Mouse (Mus musculus): ENCODE results near the gene Wdr86. TPM values are rescaled to one million over a fixed set of nuclear protein-coding genes. Genes with fewer than 3 reads are reported as not detected.

The Wdr86 gene
- polyA plus RNA-seq (2014; fragmentation: Illumina TruSeq; extraction: RNeasy Lipid Tissue Mini Kit (QIAGEN cat#74804); ENCODE audit: low read depth, low replicate concordance): 0.23 TPM

DNA sequence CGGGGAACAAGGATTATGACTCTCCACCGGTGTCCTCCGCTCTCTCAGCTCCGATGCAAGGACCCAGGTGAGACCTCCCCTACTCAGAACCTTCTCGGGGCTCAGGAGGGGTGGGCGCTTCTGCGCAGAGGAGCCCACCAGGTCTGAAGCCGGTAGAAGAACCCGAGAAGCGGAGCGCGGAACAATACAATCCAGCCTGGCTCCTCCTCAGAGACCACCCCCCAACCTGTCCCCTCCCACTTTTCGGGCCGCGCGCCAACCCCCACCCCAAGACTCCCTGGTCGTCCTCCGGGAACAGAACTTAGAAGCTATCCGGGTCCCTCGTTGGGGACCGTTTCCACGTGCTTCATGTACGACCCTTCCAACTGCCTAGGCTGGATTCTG, at the start of gene Wdr86:
Gene Wdr86, minus strand, starts transcription at position 240 of the 384 bp plus-strand sequence.

DNA sequence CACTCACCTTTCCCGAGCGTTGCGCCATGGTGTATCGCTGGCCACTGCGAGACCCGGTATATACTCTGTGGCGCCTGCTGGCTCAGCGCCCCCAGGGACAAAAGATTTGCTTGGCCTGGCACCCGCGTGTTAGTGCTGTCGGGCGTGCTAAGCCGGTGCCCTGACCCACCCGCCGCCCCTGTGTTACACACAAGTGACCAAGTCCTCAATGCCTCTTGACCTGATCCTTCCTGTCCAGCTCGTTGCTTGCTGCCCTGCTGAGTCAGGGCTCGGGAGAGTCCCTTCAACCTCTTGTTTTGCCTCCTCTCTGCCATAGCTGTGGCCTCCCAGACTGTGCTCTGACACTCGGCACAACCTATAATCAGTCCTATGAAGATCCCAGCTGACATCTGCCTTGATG, 27.3 kb upstream of the Wdr86 start, which contains the start of gene Crygn:
Gene Crygn, minus strand, starts transcription at position 193 of the 400 bp plus-strand sequence.

DNA sequence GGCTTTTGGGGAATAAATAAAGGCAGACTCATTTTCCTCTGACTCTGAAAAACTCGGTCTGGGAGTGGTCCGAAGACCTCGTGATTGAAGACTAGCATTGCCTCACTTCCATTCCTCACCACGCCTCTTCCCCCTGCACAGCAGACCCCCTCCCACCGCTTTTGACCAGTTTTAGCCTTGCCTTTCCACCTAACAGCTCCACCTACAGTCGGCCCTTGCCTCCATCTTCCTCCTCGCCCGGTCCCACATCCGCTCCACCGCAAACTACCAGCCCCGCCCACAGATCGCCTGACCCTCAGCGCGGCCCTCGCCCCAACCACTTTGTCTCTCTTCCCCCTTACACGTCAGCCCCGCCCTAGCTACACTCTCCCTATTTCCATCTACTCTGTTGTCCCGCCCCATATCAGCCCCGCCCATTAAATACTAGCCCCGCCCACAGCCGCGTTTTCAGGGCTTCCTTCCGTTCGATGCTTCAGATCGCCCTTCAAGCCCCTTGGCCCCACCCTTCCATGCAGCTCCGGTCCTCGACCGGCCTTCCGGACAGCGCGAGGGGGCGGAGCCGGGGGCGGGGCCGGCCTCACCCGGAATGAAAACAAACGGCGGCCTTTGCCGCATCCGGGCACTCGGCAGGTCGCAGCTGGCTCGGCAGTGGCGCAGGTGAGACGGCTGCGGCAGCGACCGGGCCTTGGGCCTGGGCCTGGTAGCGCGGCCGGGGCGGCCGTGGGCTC, 45.0 kb downstream of the Wdr86 start, which contains the start of gene Nub1:
Gene Nub1, plus strand, starts transcription at position 167 of the 728 bp plus-strand sequence.

Other genes starting within 250 kb of the Wdr86 start
- not detected for gene Gbx1, start 203.5 kb downstream of the Wdr86 start, polyA plus RNA-seq (2014; fragmentation: Illumina TruSeq; extraction: RNeasy Lipid Tissue Mini Kit (QIAGEN cat#74804); ENCODE audit: low read depth, low replicate concordance)
- gene Asb10, start 189.7 kb downstream of the Wdr86 start, polyA plus RNA-seq (2014; fragmentation: Illumina TruSeq; extraction: RNeasy Lipid Tissue Mini Kit (QIAGEN cat#74804); ENCODE audit: low read depth, low replicate concordance): not detected
- not detected for gene 4931409K22Rik, start 173.9 kb downstream of the Wdr86 start, polyA plus RNA-seq (2014; fragmentation: Illumina TruSeq; extraction: RNeasy Lipid Tissue Mini Kit (QIAGEN cat#74804); ENCODE audit: low read depth, low replicate concordance)
- 20.0 TPM for gene Abcf2, start 153.3 kb downstream of the Wdr86 start, polyA plus RNA-seq (2014; fragmentation: Illumina TruSeq; extraction: RNeasy Lipid Tissue Mini Kit (QIAGEN cat#74804); ENCODE audit: low read depth, low replicate concordance)
- gene Chpf2, start 144.0 kb downstream of the Wdr86 start, polyA plus RNA-seq (2014; fragmentation: Illumina TruSeq; extraction: RNeasy Lipid Tissue Mini Kit (QIAGEN cat#74804); ENCODE audit: low read depth, low replicate concordance): 2.4 TPM
- 3.0 TPM for gene Smarcd3, start 106.3 kb downstream of the Wdr86 start, polyA plus RNA-seq (2014; fragmentation: Illumina TruSeq; extraction: RNeasy Lipid Tissue Mini Kit (QIAGEN cat#74804); ENCODE audit: low read depth, low replicate concordance)
- 57.0 TPM for gene Nub1, start 45.2 kb downstream of the Wdr86 start, polyA plus RNA-seq (2014; fragmentation: Illumina TruSeq; extraction: RNeasy Lipid Tissue Mini Kit (QIAGEN cat#74804); ENCODE audit: low read depth, low replicate concordance)
- gene Crygn, start 27.3 kb upstream of the Wdr86 start, polyA plus RNA-seq (2014; fragmentation: Illumina TruSeq; extraction: RNeasy Lipid Tissue Mini Kit (QIAGEN cat#74804); ENCODE audit: low read depth, low replicate concordance): not detected
- 510 TPM for gene Rheb, start 111.9 kb upstream of the Wdr86 start, polyA plus RNA-seq (2014; fragmentation: Illumina TruSeq; extraction: RNeasy Lipid Tissue Mini Kit (QIAGEN cat#74804); ENCODE audit: low read depth, low replicate concordance)